Mouse (Mus musculus) hindbrain, embryonic 13.5 days (tissue): Measurements from ENCODE around the gene Gm8113. TPM values are rescaled to one million over a fixed set of nuclear protein-coding genes. Genes with fewer than 3 reads are reported as not detected.
A peak's percentile ranks its signal among the peaks of the same experiment; 100 is the strongest.
"Not testable (repeated sequence)": the region's sequence is repeated elsewhere in the genome, so short reads cannot be mapped to it uniquely, and the experiment has no call there.

Experiments used
- ATAC-seq: fragments of 200-750 bp; cut with Nextera tagmentation; 2 replicates; pipeline ENCODE4 v1.8.0; 2017; ENCODE audit warnings: moderate TSS enrichment; ENCODE audit not compliant: low FRiP score
- H3K27ac ChIP-seq: fragments of 300-500 bp; sonication (generic); 2 replicates; pipeline ENCODE4 v1.5.1; 2015; ENCODE audit warnings: inconsistent platforms, mild to moderate bottlenecking, moderate library complexity
- H3K27me3 ChIP-seq: fragments of 300-500 bp; sonication (generic); 2 replicates; pipeline ENCODE4 v1.6.1; 2015; ENCODE audit warnings: mild to moderate bottlenecking, inconsistent platforms
- H3K36me3 ChIP-seq: fragments of 300-500 bp; sonication (generic); 2 replicates; pipeline ENCODE4 v1.6.1; 2015; ENCODE audit warnings: mild to moderate bottlenecking, inconsistent platforms
- H3K4me1 ChIP-seq: fragments of 300-500 bp; sonication (generic); replicated peaks from 2 replicates; pipeline ENCODE4 v1.6.1; 2015; ENCODE audit warnings: inconsistent platforms
- H3K4me2 ChIP-seq: fragments of 300-500 bp; sonication (generic); 2 replicates; pipeline ENCODE4 v1.6.1; 2015; ENCODE audit warnings: inconsistent platforms, mild to moderate bottlenecking, moderate library complexity
- H3K4me3 ChIP-seq: fragments of 300-500 bp; sonication (generic); 2 replicates; pipeline ENCODE4 v1.5.1; 2015; ENCODE audit warnings: mild to moderate bottlenecking, inconsistent platforms
- H3K9ac ChIP-seq: fragments of 300-500 bp; sonication (generic); 2 replicates; pipeline ENCODE4 v1.6.1; 2015; ENCODE audit warnings: mild to moderate bottlenecking, inconsistent platforms
- H3K9me3 ChIP-seq: fragments of 300-500 bp; sonication (generic); 2 replicates; pipeline ENCODE4 v1.6.1; 2016; ENCODE audit warnings: inconsistent platforms
- WGBS: fragments of 180-500 bp; shearing (Covaris S2); methylation state at CpG from one replicate; pipeline ENCODE4 v1.1.7; 2015; 5-methylcytosine and 5-hydroxymethylcytosine counted together
- polyA plus RNA-seq: library from polyadenylated mRNA; unstranded; fragments of >200 nt; fragmentation: Nextera tagmentation; extraction: Ambion mirVana; gene quantifications from 2 replicates; pipeline ENCODE4 v1.2.1, GENCODE M21; 2015

The Gm8113 gene
- polyA plus RNA-seq, result 7.7 and 9.2 TPM in 2 replicates

GRCm38 (mm10) chr14:43924688-43925403 is at the start of gene Gm8113:
Gene Gm8113, plus strand, starts transcription at chr14:43925390.
- Histone ChIP-seq H3K4me2 (peak within 1 kb of the TSS; percentile 52), H3K4me3 (peak within 1 kb of the TSS; percentile 49), H3K27ac (peak within 1 kb of the TSS; percentile 84), H3K9ac (peak within 1 kb of the TSS; percentile 61)
- not testable (repeated sequence) for H3K4me1 ChIP-seq, H3K36me3 ChIP-seq, H3K27me3 ChIP-seq, H3K9me3 ChIP-seq
- 13% methylated on average over 10 of the region's 10 CpGs for WGBS
- peak; percentile 99 for ATAC-seq

- 93% methylated on average over 3 of the region's 3 CpGs for WGBS
- H3K9me3 ChIP-seq, H3K4me2 ChIP-seq, ATAC-seq, H3K36me3 ChIP-seq, H3K27ac ChIP-seq, H3K9ac ChIP-seq, H3K4me1 ChIP-seq, H3K4me3 ChIP-seq, H3K27me3 ChIP-seq: not testable (repeated sequence)
These were observed 49.8 kb upstream of the Gm8113 start, which contains the start of gene Ear1 for GRCm38 (mm10) chr14:43875417-43875816. Gene Ear1, minus strand, starts transcription at chr14:43875517.

GRCm38 (mm10) chr14:43877789-43878188 is 47.4 kb upstream of the Gm8113 start:
- not testable (repeated sequence) for H3K27me3 ChIP-seq, H3K9me3 ChIP-seq, H3K27ac ChIP-seq, H3K36me3 ChIP-seq, H3K4me1 ChIP-seq, H3K4me2 ChIP-seq, ATAC-seq, H3K9ac ChIP-seq, H3K4me3 ChIP-seq
- 58% methylated on average over 1 of the region's 2 CpGs for WGBS

- not testable (repeated sequence) for ATAC-seq, H3K4me2 ChIP-seq, H3K9me3 ChIP-seq, H3K27ac ChIP-seq, H3K36me3 ChIP-seq, H3K4me1 ChIP-seq, H3K27me3 ChIP-seq, H3K4me3 ChIP-seq, H3K9ac ChIP-seq
- 91% methylated on average over 5 of the region's 5 CpGs for WGBS
These were observed 45.1 kb upstream of the Gm8113 start for GRCm38 (mm10) chr14:43879966-43880545.

- not testable (repeated sequence) for H3K4me2 ChIP-seq, H3K9me3 ChIP-seq, H3K27me3 ChIP-seq, H3K27ac ChIP-seq, H3K36me3 ChIP-seq, H3K4me1 ChIP-seq, H3K4me3 ChIP-seq, ATAC-seq, H3K9ac ChIP-seq
- WGBS, result 40% methylated on average over 1 of the region's 1 CpGs
These were observed 39.0 kb upstream of the Gm8113 start for GRCm38 (mm10) chr14:43886235-43886634.

GRCm38 (mm10) chr14:43891288-43891687 is 33.9 kb upstream of the Gm8113 start:
- 86% methylated on average over 1 of the region's 1 CpGs for WGBS
- H3K4me1 ChIP-seq, ATAC-seq: not testable (repeated sequence)

GRCm38 (mm10) chr14:43895357-43895756 is 29.8 kb upstream of the Gm8113 start:
- not testable (repeated sequence) for H3K36me3 ChIP-seq, H3K4me3 ChIP-seq, H3K27me3 ChIP-seq, H3K9ac ChIP-seq, ATAC-seq, H3K4me2 ChIP-seq, H3K9me3 ChIP-seq, H3K4me1 ChIP-seq, H3K27ac ChIP-seq
- 36% methylated on average over 1 of the region's 2 CpGs for WGBS

More at GRCm38 (mm10) chr14:43891288-43891687, 33.9 kb upstream of the Gm8113 start:
- not testable (repeated sequence) for H3K27ac ChIP-seq, H3K9ac ChIP-seq, H3K36me3 ChIP-seq, H3K9me3 ChIP-seq, H3K4me2 ChIP-seq, H3K4me3 ChIP-seq, H3K27me3 ChIP-seq

GRCm38 (mm10) chr14:43898577-43898976 is 26.6 kb upstream of the Gm8113 start:
- H3K4me3 ChIP-seq, H3K27ac ChIP-seq, H3K4me1 ChIP-seq, H3K9me3 ChIP-seq, ATAC-seq, H3K36me3 ChIP-seq, H3K4me2 ChIP-seq, H3K27me3 ChIP-seq, H3K9ac ChIP-seq: not testable (repeated sequence)
- WGBS, result 87% methylated on average over 3 of the region's 3 CpGs

GRCm38 (mm10) chr14:43918214-43918613 is 7.0 kb upstream of the Gm8113 start:
- ATAC-seq, H3K9ac ChIP-seq: not testable (repeated sequence)

GRCm38 (mm10) chr14:43923459-43923858 is 1.7 kb upstream of the Gm8113 start, which contains the start of gene Ear10:
Gene Ear10, minus strand, starts transcription at chr14:43923559.
- H3K9me3 ChIP-seq, ATAC-seq, H3K4me3 ChIP-seq, H3K36me3 ChIP-seq, H3K27ac ChIP-seq, H3K4me1 ChIP-seq, H3K9ac ChIP-seq, H3K27me3 ChIP-seq, H3K4me2 ChIP-seq: not testable (repeated sequence)
- WGBS, result 90% methylated on average over 3 of the region's 3 CpGs

More at GRCm38 (mm10) chr14:43918214-43918613, 7.0 kb upstream of the Gm8113 start:
- H3K4me3 ChIP-seq, H3K4me1 ChIP-seq, H3K4me2 ChIP-seq, H3K36me3 ChIP-seq, H3K9me3 ChIP-seq, H3K27me3 ChIP-seq, H3K27ac ChIP-seq: not testable (repeated sequence)

- Histone ChIP-seq H3K9ac (peak overlapping the region; percentile 61), H3K27ac (peak overlapping the region; percentile 84), H3K4me3 (peak overlapping the region; percentile 49), H3K4me2 (peak overlapping the region; percentile 52)
- peak; percentile 92 for ATAC-seq
- H3K9me3 ChIP-seq, H3K4me1 ChIP-seq, H3K36me3 ChIP-seq, H3K27me3 ChIP-seq: not testable (repeated sequence)
- WGBS, result 3% methylated on average over 21 of the region's 21 CpGs
These were observed 287 bp downstream of the Gm8113 start for GRCm38 (mm10) chr14:43925404-43925950.

GRCm38 (mm10) chr14:43932991-43933390 is 7.8 kb downstream of the Gm8113 start:
- H3K4me1 ChIP-seq, ATAC-seq, H3K27ac ChIP-seq, H3K9me3 ChIP-seq, H3K36me3 ChIP-seq, H3K9ac ChIP-seq, H3K27me3 ChIP-seq, H3K4me3 ChIP-seq, H3K4me2 ChIP-seq: not testable (repeated sequence)
- WGBS, result 12% methylated on average over 8 of the region's 8 CpGs

GRCm38 (mm10) chr14:43933399-43933798 is 8.2 kb downstream of the Gm8113 start:
- H3K4me1 ChIP-seq, H3K9me3 ChIP-seq, H3K9ac ChIP-seq, H3K27me3 ChIP-seq, H3K36me3 ChIP-seq, H3K4me3 ChIP-seq, H3K4me2 ChIP-seq, H3K27ac ChIP-seq: not testable (repeated sequence)
- 0 out of 2 replicates have a peak, but pooled peaks have one; percentile 52 for ATAC-seq
- 56% methylated on average over 5 of the region's 5 CpGs for WGBS
